In the genomic region with DNA sequence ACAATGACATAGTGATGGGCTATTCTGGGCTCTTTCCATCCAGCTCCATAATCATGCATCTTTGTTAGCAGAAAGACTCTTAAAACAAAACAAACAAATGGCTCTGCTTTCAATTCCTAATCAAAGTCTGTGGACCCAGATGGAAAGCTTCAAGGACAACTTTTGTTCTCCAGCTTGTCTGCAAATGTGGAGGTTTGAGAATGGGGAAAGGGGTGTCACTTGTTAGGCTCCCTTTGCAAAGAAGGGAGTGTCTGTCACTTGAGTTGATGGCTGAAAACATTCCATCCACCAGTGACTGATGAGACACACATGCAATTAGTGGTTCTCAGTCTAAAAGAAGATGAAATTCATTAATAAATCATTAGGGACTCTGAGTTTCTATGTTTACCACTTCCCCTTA, we compare ENCODE assay signal across 37 mouse cellular contexts. TPM values are rescaled to one million over a fixed set of nuclear protein-coding genes. Genes with fewer than 3 reads are reported as not detected.
DNase-seq lines count a peak whose midpoint lies in the region; ATAC-seq and TF ChIP-seq lines count a peak whose summit lies in the region.
"Had no signal": no experiment of that assay in that cellular context is flagged by ENCODE, and none has a peak within 500 bp of the region (broad histone marks: within the 10 kb centered on the region; RNA-seq: fewer than 3 reads in every experiment).

No protein-coding gene starts in this region.

- H3K4me1 ChIP-seq in forebrain, embryonic 16.5 days (replicated peaks; ENCODE audit: control insufficient read depth, insufficient read depth, low read length): no peaks in the 10 kb centered on the region
- no peaks in the 10 kb centered on the region for H3K4me1 ChIP-seq in forebrain, embryonic 10.5 days
- peaks cover 0 to 2% of the 10 kb centered on the region in 2 experiments; a peak in 1 of 4 replicates for H3K4me1 ChIP-seq in ES-E14 (ENCODE audit: control insufficient read depth in 2 of 2, insufficient read depth in 2 of 2, low read length in 2 of 2, poor library complexity in 1 of 2)
- no peaks in the 10 kb centered on the region for H3K4me1 ChIP-seq in kidney, embryonic 15.5 days
- H3K4me1 ChIP-seq: embryonic facial prominence, embryonic 12.5 days; embryonic facial prominence, embryonic 15.5 days; hindbrain, embryonic 12.5 days; hindbrain, embryonic 15.5 days had no signal

- no peak overlapping the region for H3K4me3 ChIP-seq in forebrain, embryonic 16.5 days (replicated peaks; ENCODE audit: low read length)
- no peak overlapping the region for H3K4me3 ChIP-seq in forebrain, embryonic 10.5 days
- no peak overlapping the region for H3K4me3 ChIP-seq in ES-E14 (ENCODE audit: insufficient read depth in 1 of 2, low read depth in 1 of 2, low read length in 2 of 2, poor library complexity in 1 of 2, severe bottlenecking in 1 of 2)
- no peak overlapping the region for H3K4me3 ChIP-seq in kidney, embryonic 15.5 days (replicated peaks)
- H3K4me3 ChIP-seq: embryonic facial prominence, embryonic 12.5 days; embryonic facial prominence, embryonic 15.5 days; erythroblast, embryonic 14.5 days; gastrocnemius, adult 2 months; hindbrain, embryonic 12.5 days; hindbrain, embryonic 15.5 days had no signal

- DNase-seq in forebrain, embryonic 10.5 days (ENCODE audit: extremely low spot score, low spot score): no peak
- DNase-seq in ES-CJ7 (ENCODE audit: low read depth, low spot score): peak; percentile 65
- peak; percentile 27 for DNase-seq in ES-E14 (ENCODE audit: low read depth, low spot score)
- DNase-seq in ZHBTc4 (ENCODE audit: low read depth, low spot score): peak; percentile 57
- no peak for DNase-seq in cerebellum, adult 9-10 months
- no peak for DNase-seq in adrenal gland, postnatal 10 days
- DNase-seq: adrenal gland, postnatal 14 days; cerebellum, adult 11-12 months; cerebellum, adult 8-10 months; cerebellum, postnatal 14 days; gastrocnemius, adult 2 months; gastrocnemius, postnatal 14 days; heart, adult 11 months; kidney, adult 11 months; kidney, adult 9 months had no signal

- H3K4me2 ChIP-seq in forebrain, embryonic 16.5 days (ENCODE audit: low read length): no peak overlapping the region
- H3K4me2 ChIP-seq in kidney, embryonic 15.5 days: no peak overlapping the region
- H3K4me2 ChIP-seq: embryonic facial prominence, embryonic 12.5 days; embryonic facial prominence, embryonic 15.5 days; heart, embryonic 11.5 days; hindbrain, embryonic 12.5 days; hindbrain, embryonic 15.5 days had no signal

- peak; percentile 65 for ATAC-seq in forebrain, embryonic 16.5 days
- no peak for ATAC-seq in kidney, embryonic 15.5 days (replicated peaks; ENCODE audit: low FRiP score)
- ATAC-seq: CD4-positive, CD25-positive, alpha-beta regulatory T cell, adult 4 months had no signal

- H3K9me3 ChIP-seq in forebrain, embryonic 16.5 days (ENCODE audit: control insufficient read depth, low read length): no peaks in the 10 kb centered on the region
- H3K9me3 ChIP-seq in forebrain, embryonic 10.5 days: no peaks in the 10 kb centered on the region
- H3K9me3 ChIP-seq in ES-E14 (ENCODE audit: control insufficient read depth, insufficient read depth, low read depth, low read length): no peaks in the 10 kb centered on the region
- no peaks in the 10 kb centered on the region for H3K9me3 ChIP-seq in kidney, embryonic 15.5 days (replicated peaks)
- H3K9me3 ChIP-seq: embryonic facial prominence, embryonic 12.5 days; embryonic facial prominence, embryonic 15.5 days; hindbrain, embryonic 12.5 days; hindbrain, embryonic 15.5 days had no signal

- H3K27me3 ChIP-seq in forebrain, embryonic 16.5 days (replicated peaks; ENCODE audit: control insufficient read depth, insufficient read depth, low read length): no peaks in the 10 kb centered on the region
- H3K27me3 ChIP-seq in forebrain, embryonic 10.5 days (ENCODE audit: poor library complexity, severe bottlenecking): no peaks in the 10 kb centered on the region
- H3K27me3 ChIP-seq in kidney, embryonic 15.5 days: no peaks in the 10 kb centered on the region
- H3K27me3 ChIP-seq: embryonic facial prominence, embryonic 12.5 days; embryonic facial prominence, embryonic 15.5 days; hindbrain, embryonic 12.5 days; hindbrain, embryonic 15.5 days had no signal

- in situ Hi-C loops in ES-E14 (cut with MboI; ENCODE audit: low sequenced_read_pairs in 2 of 2, unreplicated experiment in 2 of 2): no loop called here

- H3K9ac ChIP-seq in forebrain, embryonic 16.5 days (replicated peaks; ENCODE audit: low read depth, low read length): no peak overlapping the region
- H3K9ac ChIP-seq in ES-E14 (ENCODE audit: insufficient read depth, low read depth, low read length, poor library complexity, severe bottlenecking): no peak overlapping the region
- no peak overlapping the region for H3K9ac ChIP-seq in kidney, embryonic 15.5 days
- H3K9ac ChIP-seq: embryonic facial prominence, embryonic 12.5 days; embryonic facial prominence, embryonic 15.5 days; hindbrain, embryonic 12.5 days; hindbrain, embryonic 15.5 days had no signal

- H3K36me3 ChIP-seq in forebrain, embryonic 16.5 days (ENCODE audit: control insufficient read depth, insufficient read depth): no peaks in the 10 kb centered on the region
- H3K36me3 ChIP-seq in forebrain, embryonic 10.5 days (replicated peaks): no peaks in the 10 kb centered on the region
- H3K36me3 ChIP-seq in ES-E14 (ENCODE audit: control insufficient read depth, insufficient read depth, low read length, poor library complexity, severe bottlenecking): no peaks in the 10 kb centered on the region
- no peaks in the 10 kb centered on the region for H3K36me3 ChIP-seq in kidney, embryonic 15.5 days
- H3K36me3 ChIP-seq: embryonic facial prominence, embryonic 12.5 days; embryonic facial prominence, embryonic 15.5 days; G1E; hindbrain, embryonic 12.5 days; hindbrain, embryonic 15.5 days had no signal

- H3K27ac ChIP-seq in forebrain, embryonic 16.5 days (ENCODE audit: low read length): no peak overlapping the region
- no peak overlapping the region for H3K27ac ChIP-seq in forebrain, embryonic 10.5 days
- H3K27ac ChIP-seq in ES-E14 (ENCODE audit: insufficient read depth, low read depth, low read length, poor library complexity, severe bottlenecking): no peak overlapping the region
- H3K27ac ChIP-seq in kidney, embryonic 15.5 days: no peak overlapping the region
- H3K27ac ChIP-seq: embryonic facial prominence, embryonic 12.5 days; embryonic facial prominence, embryonic 15.5 days; gastrocnemius, adult 2 months; hindbrain, embryonic 12.5 days; hindbrain, embryonic 15.5 days had no signal

TF ChIP-seq in ES-E14, 5 proteins besides CTCF, POLR2A, EP300 and RAD21:
- no peak for TF ChIP-seq MAFK (IDR thresholded peaks at IDR 0.05; ENCODE audit: insufficient read depth, low read depth, low read length)
- no peak for TF ChIP-seq HCFC1 (IDR thresholded peaks at IDR 0.05; ENCODE audit: borderline replicate concordance, insufficient read depth, low read length)
- no peak for TF ChIP-seq CHD2 (IDR thresholded peaks at IDR 0.05; ENCODE audit: low read depth, low read length)
- TF ChIP-seq ZC3H11A (IDR thresholded peaks at IDR 0.05; ENCODE audit: borderline replicate concordance, low read depth, low read length): no peak
- no peak for TF ChIP-seq ZNF384 (IDR thresholded peaks at IDR 0.05; ENCODE audit: low read depth, low read length)

RNA-seq across cellular contexts. Expression of gene Hsfy2, which starts 47.3 kb away (rescaled TPM):
- polyA plus RNA-seq in forebrain, embryonic 16.5 days (2015; fragmentation: Nextera tagmentation; extraction: Ambion mirVana): not detected in 2 replicates
- polyA plus RNA-seq in forebrain, embryonic 10.5 days (2016; fragmentation: Nextera tagmentation; extraction: Ambion mirVana): not detected in 2 replicates
- total RNA-seq in ES-E14 (2012; rRNA removed): not detected in 2 replicates
- not detected for total RNA-seq in adrenal gland, postnatal 10 days (2021)
- polyA plus RNA-seq in kidney, embryonic 15.5 days (2015; fragmentation: Nextera tagmentation; extraction: Ambion mirVana): not detected in 2 replicates
- total RNA-seq: adrenal gland, adult 18-20 months; adrenal gland, postnatal 14 days; adrenal gland, postnatal 4 days; common myeloid progenitor, adult 5-6 weeks; gastrocnemius, adult 2 months; gastrocnemius, postnatal 14 days; gastrocnemius, postnatal 4 days; heart, adult 8-10 months; heart, postnatal 25 days; hematopoietic stem cell, adult 5-6 weeks had no signal
- polyA plus RNA-seq: C2C12; CD4-positive, CD25-positive, alpha-beta regulatory T cell, adult 4 months; embryonic facial prominence, embryonic 12.5 days; embryonic facial prominence, embryonic 15.5 days; erythroblast, embryonic 14.5 days; frontal cortex, adult 2 months; G1E; heart, embryonic 11.5 days; heart, embryonic 14.5 days; heart, postnatal 0 days; hindbrain, embryonic 12.5 days; hindbrain, embryonic 15.5 days; intestine, embryonic 14.5 days had no signal

Comparison
In these comparisons a context has a peak if more than half of its experiments do, and no peak if none do; other contexts are left out.
1. DNase-seq: peak in ES-CJ7 (single experiment), ES-E14 (single experiment) and ZHBTc4 (single experiment); none in forebrain, embryonic 10.5 days (single experiment), cerebellum, adult 9-10 months (single experiment) and adrenal gland, postnatal 10 days (single experiment).